Mouse (Mus musculus): ENCODE results near the gene Gm10277. TPM values are rescaled to one million over a fixed set of nuclear protein-coding genes. Genes with fewer than 3 reads are reported as not detected.

Gm10277 gene
- total and polyA plus RNA-seq, 2 experiments from 2014 or later, result 0.29 TPM; not detected in 1

GRCm38 (mm10) chr11:77783747-77784646 lies 3.5 kb downstream of the Gm10277 start:
- TF ChIP-seq CTCF (IDR thresholded peaks at IDR 0.05; ENCODE audit: low read depth), result peak; percentile 19
- H3K27ac ChIP-seq (ENCODE audit: low read depth, low read length), result peak overlapping the region; percentile 54; the same call in 1 of the 2 replicates
- 0 out of 2 replicates have a peak, but pooled peaks cover 5% of the 10 kb centered on the region for H3K36me3 ChIP-seq (ENCODE audit: insufficient read depth)
- ATAC-seq (peak; percentile 66), DNase-seq (peak; percentile 47)
- H3K4me3 ChIP-seq (ENCODE audit: low read depth, low read length), result no peak overlapping the region
- no peaks in the 10 kb centered on the region for H3K27me3 ChIP-seq (ENCODE audit: insufficient read depth, low read length)
- H3K9me3 ChIP-seq (ENCODE audit: low read length), result no peaks in the 10 kb centered on the region
- no peak overlapping the region; the same call in 1 of the 2 replicates for H3K4me2 ChIP-seq (ENCODE audit: low read depth)
- H3K9ac ChIP-seq, result no peak overlapping the region
- WGBS, result 47% methylated on average over 18 of the region's 18 CpGs
- 0 out of 2 replicates have a peak, but pooled peaks cover 15% of the 10 kb centered on the region for H3K4me1 ChIP-seq (ENCODE audit: insufficient read depth)

- Histone ChIP-seq H3K36me3 (ENCODE audit: insufficient read depth) (peaks cover 5% of the 10 kb centered on the region; the same call in 1 of the 2 replicates), H3K27me3 (ENCODE audit: insufficient read depth, low read length) (no peaks in the 10 kb centered on the region), H3K9me3 (ENCODE audit: low read length) (no peaks in the 10 kb centered on the region), H3K27ac (ENCODE audit: low read depth, low read length) (peak overlapping the region; percentile 54; the same call in 1 of the 2 replicates), H3K9ac (no peak overlapping the region), H3K4me2 (ENCODE audit: low read depth) (no peak overlapping the region; the same call in 1 of the 2 replicates), H3K4me1 (ENCODE audit: insufficient read depth) (0 out of 2 replicates have a peak, but pooled peaks cover 15% of the 10 kb centered on the region), H3K4me3 (ENCODE audit: low read depth, low read length) (no peak overlapping the region)
- WGBS, result 43% methylated on average over 10 of the region's 10 CpGs
- DNase-seq (no peak), ATAC-seq (peak; percentile 27; the same call in 1 of the 2 replicates)
- no peak for TF ChIP-seq CTCF (IDR thresholded peaks at IDR 0.05; ENCODE audit: low read depth)
Measured at GRCm38 (mm10) chr11:77783211-77783746, 4.3 kb downstream of the Gm10277 start.

- Histone ChIP-seq H3K4me2 (ENCODE audit: low read depth) (no peak overlapping the region), H3K9me3 (ENCODE audit: low read length) (no peaks in the 10 kb centered on the region), H3K36me3 (ENCODE audit: insufficient read depth) (peaks cover 14% of the 10 kb centered on the region), H3K9ac (no peak overlapping the region), H3K27ac (ENCODE audit: low read depth, low read length) (no peak overlapping the region), H3K4me3 (ENCODE audit: low read depth, low read length) (no peak overlapping the region), H3K27me3 (ENCODE audit: insufficient read depth, low read length) (no peaks in the 10 kb centered on the region), H3K4me1 (ENCODE audit: insufficient read depth) (0 out of 2 replicates have a peak, but pooled peaks cover 15% of the 10 kb centered on the region)
- WGBS, result 85% methylated on average over 7 of the region's 7 CpGs
- ATAC-seq (no peak), DNase-seq (no peak)
- TF ChIP-seq CTCF (IDR thresholded peaks at IDR 0.05; ENCODE audit: low read depth), result no peak
Measured at GRCm38 (mm10) chr11:77782104-77782815, 5.3 kb downstream of the Gm10277 start.

GRCm38 (mm10) chr11:77781088-77781487 lies 6.5 kb downstream of the Gm10277 start:
- H3K4me3 ChIP-seq (ENCODE audit: low read depth, low read length), result no peak overlapping the region
- peaks cover 16% of the 10 kb centered on the region for H3K36me3 ChIP-seq (ENCODE audit: insufficient read depth)
- DNase-seq (no peak), ATAC-seq (no peak)
- H3K4me1 ChIP-seq (ENCODE audit: insufficient read depth), result 0 out of 2 replicates have a peak, but pooled peaks cover 15% of the 10 kb centered on the region
- H3K27me3 ChIP-seq (ENCODE audit: insufficient read depth, low read length), result no peaks in the 10 kb centered on the region
- no peak overlapping the region for H3K4me2 ChIP-seq (ENCODE audit: low read depth)
- 83% methylated on average over 7 of the region's 7 CpGs for WGBS
- H3K9me3 ChIP-seq (ENCODE audit: low read length), result no peaks in the 10 kb centered on the region
- no peak overlapping the region for H3K27ac ChIP-seq (ENCODE audit: low read depth, low read length)
- no peak overlapping the region for H3K9ac ChIP-seq
- TF ChIP-seq CTCF (IDR thresholded peaks at IDR 0.05; ENCODE audit: low read depth), result no peak

GRCm38 (mm10) chr11:77779240-77779639 lies 8.3 kb downstream of the Gm10277 start:
- TF ChIP-seq CTCF (IDR thresholded peaks at IDR 0.05; ENCODE audit: low read depth), result no peak
- Histone ChIP-seq H3K27ac (ENCODE audit: low read depth, low read length) (no peak overlapping the region), H3K36me3 (ENCODE audit: insufficient read depth) (peaks cover 16% of the 10 kb centered on the region), H3K4me3 (ENCODE audit: low read depth, low read length) (no peak overlapping the region), H3K4me1 (ENCODE audit: insufficient read depth) (0 out of 2 replicates have a peak, but pooled peaks cover 13% of the 10 kb centered on the region), H3K4me2 (ENCODE audit: low read depth) (no peak overlapping the region), H3K9me3 (ENCODE audit: low read length) (no peaks in the 10 kb centered on the region), H3K9ac (no peak overlapping the region), H3K27me3 (ENCODE audit: insufficient read depth, low read length) (no peaks in the 10 kb centered on the region)
- DNase-seq, result no peak
- 75% methylated on average over 1 of the region's 1 CpGs for WGBS
- no peak for ATAC-seq

- no peak for TF ChIP-seq CTCF (IDR thresholded peaks at IDR 0.05; ENCODE audit: low read depth)
- H3K9ac ChIP-seq, result no peak overlapping the region
- no peak for DNase-seq
- H3K27ac ChIP-seq (ENCODE audit: low read depth, low read length), result no peak overlapping the region
- no peaks in the 10 kb centered on the region for H3K27me3 ChIP-seq (ENCODE audit: insufficient read depth, low read length)
- H3K4me1 ChIP-seq (ENCODE audit: insufficient read depth), result 0 out of 2 replicates have a peak, but pooled peaks cover 2% of the 10 kb centered on the region
- no peak overlapping the region for H3K4me3 ChIP-seq (ENCODE audit: low read depth, low read length)
- no peak overlapping the region for H3K4me2 ChIP-seq (ENCODE audit: low read depth)
- ATAC-seq, result no peak
- peaks cover 16% of the 10 kb centered on the region for H3K36me3 ChIP-seq (ENCODE audit: insufficient read depth)
- no peaks in the 10 kb centered on the region for H3K9me3 ChIP-seq (ENCODE audit: low read length)
- 91% methylated on average over 17 of the region's 17 CpGs for WGBS
Measured at GRCm38 (mm10) chr11:77777937-77778336, 9.6 kb downstream of the Gm10277 start.

Measured in forebrain, postnatal 0 days (tissue).